Mouse (Mus musculus): ENCODE results near the gene Taok3. TPM values are rescaled to one million over a fixed set of nuclear protein-coding genes. Genes with fewer than 3 reads are reported as not detected.

Taok3 gene
- total RNA-seq, 1 experiment from 2014 or later, result 90.0 TPM

GRCm38 (mm10) chr5:117164923-117165322 lies 45.0 kb downstream of the Taok3 start:
- ATAC-seq (replicated peaks; ENCODE audit: insufficient number of reproducible peaks, low FRiP score, low TSS enrichment, poor library complexity, severe bottlenecking), result no peak

GRCm38 (mm10) chr5:117165946-117166345 lies 46.0 kb downstream of the Taok3 start:
- no peak for ATAC-seq (replicated peaks; ENCODE audit: insufficient number of reproducible peaks, low FRiP score, low TSS enrichment, poor library complexity, severe bottlenecking)

DNA sequence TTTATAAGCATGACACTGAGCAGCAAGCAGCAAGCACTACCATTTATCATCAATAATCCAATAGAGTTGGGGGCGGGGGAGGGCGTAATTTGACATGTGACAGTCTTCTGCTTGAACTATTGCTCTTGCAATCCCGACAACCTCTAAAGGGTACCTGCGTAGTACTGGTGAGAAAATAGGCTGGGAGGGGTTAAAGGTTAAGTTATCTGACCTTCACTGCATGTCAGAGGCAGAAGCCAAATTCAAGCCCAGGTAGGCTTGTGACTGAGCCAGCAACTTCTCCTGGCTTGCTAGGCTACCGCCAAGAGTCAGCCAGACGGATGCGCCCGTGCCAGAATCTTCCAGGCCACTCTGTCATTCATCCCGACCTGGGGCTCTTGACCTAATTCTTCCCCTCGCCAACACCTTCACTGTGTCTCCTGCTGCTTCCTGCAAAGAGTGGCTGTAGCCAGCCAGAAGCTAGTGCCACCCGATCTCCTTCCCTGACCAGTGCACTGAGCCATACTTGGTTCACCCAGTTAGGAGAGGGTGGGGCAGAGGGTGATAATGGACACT lies 47.0 kb downstream of the Taok3 start:
- ATAC-seq (replicated peaks; ENCODE audit: insufficient number of reproducible peaks, low FRiP score, low TSS enrichment, poor library complexity, severe bottlenecking), result no peak

GRCm38 (mm10) chr5:117168351-117169100 lies 48.6 kb downstream of the Taok3 start:
- ATAC-seq (replicated peaks; ENCODE audit: insufficient number of reproducible peaks, low FRiP score, low TSS enrichment, poor library complexity, severe bottlenecking), result no peak

- ATAC-seq (replicated peaks; ENCODE audit: insufficient number of reproducible peaks, low FRiP score, low TSS enrichment, poor library complexity, severe bottlenecking), result no peak
Measured at GRCm38 (mm10) chr5:117174057-117174456, 54.1 kb downstream of the Taok3 start.

DNA sequence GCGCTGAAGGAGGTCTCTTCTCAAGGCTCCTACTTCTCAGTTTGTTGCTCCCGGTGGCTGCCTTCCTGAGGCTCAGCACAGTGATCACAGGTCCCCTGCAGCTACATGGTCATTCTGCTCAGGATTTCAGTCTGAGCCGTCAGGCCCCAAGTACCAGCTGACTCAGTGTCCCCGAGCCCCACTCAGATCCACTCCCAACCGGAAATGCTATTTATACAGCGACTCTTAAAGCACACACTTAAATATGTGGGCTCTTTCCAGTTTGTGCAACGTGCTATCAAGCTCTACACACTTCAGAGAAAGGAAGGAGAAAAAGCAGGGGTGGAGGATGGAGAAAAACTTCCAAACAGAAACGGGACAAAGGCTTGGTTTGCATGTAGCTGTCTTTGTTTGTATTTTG lies 56.0 kb downstream of the Taok3 start:
- no peak for ATAC-seq (replicated peaks; ENCODE audit: insufficient number of reproducible peaks, low FRiP score, low TSS enrichment, poor library complexity, severe bottlenecking)

DNA sequence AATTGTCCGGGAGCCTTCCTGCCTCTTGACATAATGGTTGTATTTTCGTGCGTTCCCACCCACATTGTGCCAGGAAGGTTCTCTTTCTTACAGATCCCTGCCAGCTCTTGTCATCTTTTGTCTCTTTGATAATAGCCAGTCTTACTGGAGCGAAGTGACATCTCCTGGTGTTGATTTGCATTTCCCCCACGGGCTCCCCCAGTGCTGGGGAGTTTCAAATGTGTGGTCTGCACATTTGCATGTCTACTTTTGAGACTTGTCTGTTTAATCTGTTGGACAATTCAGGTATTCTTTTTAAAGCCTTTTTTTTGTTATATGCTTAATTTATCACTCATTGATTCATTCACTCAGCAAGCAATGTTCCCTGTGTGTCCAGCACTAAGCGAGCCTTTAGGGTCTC lies 58.1 kb downstream of the Taok3 start:
- no peak for ATAC-seq (replicated peaks; ENCODE audit: insufficient number of reproducible peaks, low FRiP score, low TSS enrichment, poor library complexity, severe bottlenecking)

DNA sequence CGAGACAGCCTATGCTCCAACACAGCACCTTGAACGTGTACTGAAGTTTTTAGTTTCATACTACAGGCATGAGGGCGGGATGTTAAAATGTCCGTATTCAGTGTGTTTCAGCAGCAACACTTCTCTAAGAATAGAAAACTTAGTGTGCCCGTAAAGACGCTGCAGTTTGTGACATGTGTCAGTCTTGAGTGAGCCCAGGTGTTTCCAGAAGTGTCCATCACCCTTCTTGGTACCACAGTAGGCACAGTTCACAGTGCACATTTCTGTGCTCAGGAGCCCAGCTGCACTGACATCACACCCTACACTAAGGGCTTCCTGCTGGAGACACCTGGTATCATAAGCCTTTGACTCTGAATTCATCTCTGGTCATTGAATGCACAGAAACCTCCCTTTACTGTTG lies 58.6 kb downstream of the Taok3 start:
- no peak for ATAC-seq (replicated peaks; ENCODE audit: insufficient number of reproducible peaks, low FRiP score, low TSS enrichment, poor library complexity, severe bottlenecking)

GRCm38 (mm10) chr5:117181921-117182320 lies 62.0 kb downstream of the Taok3 start:
- no peak for ATAC-seq (replicated peaks; ENCODE audit: insufficient number of reproducible peaks, low FRiP score, low TSS enrichment, poor library complexity, severe bottlenecking)

- ATAC-seq (replicated peaks; ENCODE audit: insufficient number of reproducible peaks, low FRiP score, low TSS enrichment, poor library complexity, severe bottlenecking), result no peak
Measured at GRCm38 (mm10) chr5:117182411-117182810, 62.5 kb downstream of the Taok3 start.

DNA sequence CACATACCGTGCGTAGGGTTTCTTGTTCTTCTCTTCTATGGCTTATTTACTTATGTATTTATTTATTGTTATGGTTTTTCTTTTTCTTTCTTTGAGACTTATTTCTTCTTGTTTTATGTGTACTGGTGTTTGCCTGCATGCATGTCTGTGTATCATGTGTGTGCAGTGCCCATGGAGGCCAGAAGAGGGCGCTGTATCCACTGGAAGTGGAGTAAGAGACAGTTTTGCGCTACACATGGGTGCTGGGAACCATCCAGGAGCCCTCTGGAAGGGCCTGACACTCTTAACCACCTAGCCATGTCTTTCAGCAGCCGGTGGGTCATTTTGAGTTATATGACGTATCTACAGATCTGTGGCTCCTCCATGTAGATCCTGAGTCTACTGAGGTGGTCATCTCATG lies 64.9 kb downstream of the Taok3 start:
- no peak for ATAC-seq (replicated peaks; ENCODE audit: insufficient number of reproducible peaks, low FRiP score, low TSS enrichment, poor library complexity, severe bottlenecking)

GRCm38 (mm10) chr5:117185673-117186072 lies 65.7 kb downstream of the Taok3 start:
- no peak for ATAC-seq (replicated peaks; ENCODE audit: insufficient number of reproducible peaks, low FRiP score, low TSS enrichment, poor library complexity, severe bottlenecking)

GRCm38 (mm10) chr5:117192061-117192460 lies 72.1 kb downstream of the Taok3 start:
- ATAC-seq (replicated peaks; ENCODE audit: insufficient number of reproducible peaks, low FRiP score, low TSS enrichment, poor library complexity, severe bottlenecking), result no peak

DNA sequence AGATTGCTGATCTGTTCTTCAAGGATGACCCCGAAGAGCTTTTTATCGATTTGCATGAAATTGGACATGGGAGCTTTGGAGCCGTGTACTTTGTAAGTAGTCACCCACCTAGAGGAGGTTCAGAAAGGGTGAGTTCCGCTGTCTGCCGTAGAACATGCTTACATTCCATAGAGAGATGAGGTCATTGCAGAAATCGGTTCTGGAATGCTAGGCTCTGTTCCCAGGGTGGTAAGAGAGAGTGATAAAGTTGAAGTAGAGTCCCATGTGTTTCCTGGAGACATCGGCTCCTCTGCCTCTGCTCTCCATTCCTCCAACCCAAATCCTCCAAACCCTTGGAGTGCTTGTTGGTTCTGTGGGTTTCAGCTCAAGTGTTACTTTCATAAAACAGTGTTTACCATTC lies 73.8 kb downstream of the Taok3 start:
- ATAC-seq (replicated peaks; ENCODE audit: insufficient number of reproducible peaks, low FRiP score, low TSS enrichment, poor library complexity, severe bottlenecking), result no peak

DNA sequence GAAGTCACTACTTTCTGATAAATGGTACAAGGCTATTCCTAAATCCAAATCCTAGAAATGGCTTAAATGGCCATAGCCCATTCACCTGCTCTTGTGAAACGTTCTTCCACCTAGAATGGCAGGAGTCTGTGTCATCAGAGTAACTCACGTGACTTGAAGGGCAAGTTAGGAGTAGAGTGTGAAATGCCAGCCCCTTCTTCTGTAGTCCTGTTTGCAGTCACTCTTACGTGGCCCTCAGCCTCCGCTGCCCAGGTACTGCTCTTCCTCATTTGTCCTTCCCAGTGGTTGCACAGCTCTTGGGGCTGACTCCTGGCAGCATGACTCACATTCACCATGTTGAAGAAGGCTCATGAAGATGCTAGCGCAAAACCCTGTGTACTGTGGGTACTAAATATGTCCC lies 74.7 kb downstream of the Taok3 start:
- ATAC-seq (replicated peaks; ENCODE audit: insufficient number of reproducible peaks, low FRiP score, low TSS enrichment, poor library complexity, severe bottlenecking), result no peak

DNA sequence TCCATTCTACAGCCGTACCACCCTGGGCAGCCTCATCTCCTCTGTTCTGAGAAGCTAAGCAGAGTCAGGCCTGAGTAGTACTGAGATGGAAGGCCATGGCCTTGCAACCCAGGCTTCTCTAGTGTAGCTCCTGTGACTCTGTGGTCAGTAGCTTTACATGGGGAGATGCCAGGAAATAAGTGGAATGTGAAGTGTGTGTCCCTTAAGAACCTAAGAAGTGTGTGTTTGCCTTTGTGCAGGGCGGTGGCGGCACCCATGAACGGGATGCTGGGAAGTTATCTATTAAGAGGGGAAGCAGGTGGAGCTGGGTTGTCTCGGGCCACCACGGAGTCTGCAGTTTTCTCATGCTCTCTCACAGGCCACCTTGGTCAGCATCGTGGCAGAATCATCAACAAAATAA lies 76.6 kb downstream of the Taok3 start:
- no peak for ATAC-seq (replicated peaks; ENCODE audit: insufficient number of reproducible peaks, low FRiP score, low TSS enrichment, poor library complexity, severe bottlenecking)

DNA sequence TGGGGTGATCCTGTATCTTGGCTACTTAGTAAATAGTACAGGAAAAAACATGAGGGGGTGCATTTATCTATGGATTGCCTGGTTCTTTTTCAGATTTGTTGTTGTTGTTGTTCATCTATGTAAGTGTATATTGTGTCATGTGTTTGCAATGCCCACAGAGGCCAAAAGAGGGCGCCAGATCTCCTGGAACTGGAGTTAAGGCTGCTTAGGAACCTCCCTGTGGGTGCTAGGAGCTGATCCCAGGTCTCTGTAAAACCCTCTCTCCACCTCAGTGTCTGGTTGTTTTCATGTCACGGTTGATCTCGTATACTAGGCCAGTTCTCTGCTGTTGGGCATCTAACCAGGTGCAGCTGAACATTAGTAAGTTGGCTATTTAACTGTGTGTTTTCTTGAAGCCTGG lies 78.5 kb downstream of the Taok3 start:
- ATAC-seq (replicated peaks; ENCODE audit: insufficient number of reproducible peaks, low FRiP score, low TSS enrichment, poor library complexity, severe bottlenecking), result no peak

DNA sequence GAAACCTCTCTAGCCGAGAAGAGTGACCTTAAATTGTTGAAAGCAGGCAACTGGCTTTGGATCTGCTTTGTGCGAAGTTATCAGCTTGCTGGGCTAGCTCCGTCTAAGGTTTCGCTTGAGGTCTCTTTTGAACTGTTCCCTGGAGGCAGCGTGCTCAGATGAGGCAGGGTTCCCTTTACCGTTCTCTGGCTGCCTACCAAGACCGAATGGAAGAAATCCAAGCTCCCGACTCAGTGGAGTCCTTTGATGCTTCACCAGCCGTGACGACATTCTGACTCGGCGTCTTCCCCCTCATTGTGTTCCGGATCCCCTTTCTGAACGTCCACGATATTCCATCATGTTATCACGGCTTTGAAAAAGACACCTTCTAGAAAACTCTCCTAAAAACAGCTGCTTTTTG lies 87.4 kb downstream of the Taok3 start:
- ATAC-seq (replicated peaks; ENCODE audit: insufficient number of reproducible peaks, low FRiP score, low TSS enrichment, poor library complexity, severe bottlenecking), result no peak

- no peak for ATAC-seq (replicated peaks; ENCODE audit: insufficient number of reproducible peaks, low FRiP score, low TSS enrichment, poor library complexity, severe bottlenecking)
Measured at GRCm38 (mm10) chr5:117214016-117214415, 94.1 kb downstream of the Taok3 start.

- ATAC-seq (replicated peaks; ENCODE audit: insufficient number of reproducible peaks, low FRiP score, low TSS enrichment, poor library complexity, severe bottlenecking), result no peak
Measured at GRCm38 (mm10) chr5:117231059-117231458, 111.1 kb downstream of the Taok3 start.

- no peak for ATAC-seq (replicated peaks; ENCODE audit: insufficient number of reproducible peaks, low FRiP score, low TSS enrichment, poor library complexity, severe bottlenecking)
Measured at GRCm38 (mm10) chr5:117236540-117236939, 116.6 kb downstream of the Taok3 start.

All from monocyte, adult 5-6 weeks (primary cell).